Mouse (Mus musculus) left cerebral cortex, adult 11 months (tissue): Measurements from ENCODE around the gene Gdf5.

ENCODE experiments used
- DNase-seq: peaks from one replicate; pipeline ENCODE4 v3.0.0; 2022; ENCODE audit warnings: low spot score

Gdf5 gene

DNA sequence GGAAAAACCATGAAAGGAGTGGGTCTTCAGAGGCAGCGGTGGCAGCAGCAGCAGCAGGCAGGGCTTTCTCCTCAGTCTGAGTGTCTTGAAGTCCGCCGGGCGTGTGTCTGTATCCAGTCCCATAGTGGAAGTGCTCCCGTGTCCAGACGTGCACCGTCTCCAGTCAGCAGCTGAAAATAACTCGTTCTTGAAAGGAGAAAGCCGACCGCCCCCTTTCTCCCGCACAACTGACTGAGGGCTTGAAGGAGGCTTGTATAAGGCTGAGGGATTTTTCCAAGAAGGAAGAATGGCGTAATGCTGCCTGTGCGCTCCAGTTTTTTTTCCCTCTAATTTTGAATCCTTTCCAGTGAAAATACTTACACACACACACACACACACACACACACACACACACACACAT, at the start of gene Gdf5:
Gdf5 (minus strand) TSS at position 244 of the 400 bp plus-strand sequence.
- DNase-seq, result no peak

DNA sequence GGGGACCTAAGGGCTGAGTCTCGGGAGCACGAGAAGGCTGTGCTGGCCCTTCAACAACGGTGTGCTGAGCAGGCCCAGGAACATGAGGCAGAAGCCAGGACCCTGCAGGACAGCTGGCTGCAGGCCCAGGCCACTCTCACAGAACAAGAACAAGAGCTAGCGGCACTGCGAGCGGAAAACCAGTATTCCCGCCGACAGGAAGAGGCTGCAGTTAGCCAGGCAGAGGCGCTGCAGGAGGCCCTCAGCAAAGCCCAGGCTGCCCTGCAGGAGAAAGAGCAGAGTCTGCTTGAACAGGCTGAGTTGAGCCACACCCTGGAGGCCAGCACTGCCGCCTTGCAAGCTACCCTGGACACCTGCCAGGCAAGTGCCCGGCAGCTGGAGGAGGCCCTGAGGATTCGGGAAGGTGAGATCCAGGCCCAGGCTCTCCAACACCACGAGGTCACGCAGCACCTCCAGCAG, 46.7 kb upstream of the Gdf5 start:
- no peak for DNase-seq

DNA sequence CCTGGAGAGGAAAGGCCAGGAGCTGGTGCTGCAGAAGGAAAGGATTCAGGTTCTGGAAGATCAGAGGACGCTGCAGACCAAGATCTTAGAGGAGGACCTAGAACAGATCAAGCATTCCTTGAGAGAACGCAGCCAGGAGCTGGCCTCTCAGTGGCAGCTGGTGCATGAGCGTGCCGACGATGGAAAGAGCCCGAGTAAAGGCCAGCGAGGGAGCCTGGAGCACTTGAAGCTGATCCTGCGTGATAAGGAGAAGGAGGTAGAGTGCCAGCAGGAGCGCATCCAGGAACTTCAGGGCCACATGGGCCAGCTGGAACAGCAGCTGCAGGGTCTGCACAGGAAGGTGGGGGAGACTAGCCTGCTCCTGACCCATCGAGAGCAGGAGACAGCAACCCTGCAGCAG, 46.0 kb upstream of the Gdf5 start:
- DNase-seq, result no peak

DNA sequence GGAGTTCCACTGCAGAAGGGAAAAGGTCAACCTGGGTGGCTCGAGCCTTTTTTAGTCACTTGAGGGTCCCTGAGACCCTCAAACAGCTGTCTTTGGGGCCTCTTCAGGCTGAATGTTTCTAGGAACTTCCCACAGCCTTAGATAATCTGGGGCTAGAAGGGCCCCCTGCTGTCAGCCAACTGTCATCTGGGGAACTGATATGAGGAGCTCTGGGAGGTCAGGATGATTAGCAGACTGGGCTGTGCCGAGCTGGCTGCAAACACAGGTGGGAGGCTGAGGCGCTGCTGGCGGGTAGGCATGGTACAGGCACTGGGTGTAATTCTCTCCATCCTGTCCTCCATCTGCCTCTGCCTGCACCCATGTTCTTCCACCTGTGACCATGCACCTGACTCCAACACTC, 43.9 kb upstream of the Gdf5 start:
- DNase-seq, result no peak

DNA sequence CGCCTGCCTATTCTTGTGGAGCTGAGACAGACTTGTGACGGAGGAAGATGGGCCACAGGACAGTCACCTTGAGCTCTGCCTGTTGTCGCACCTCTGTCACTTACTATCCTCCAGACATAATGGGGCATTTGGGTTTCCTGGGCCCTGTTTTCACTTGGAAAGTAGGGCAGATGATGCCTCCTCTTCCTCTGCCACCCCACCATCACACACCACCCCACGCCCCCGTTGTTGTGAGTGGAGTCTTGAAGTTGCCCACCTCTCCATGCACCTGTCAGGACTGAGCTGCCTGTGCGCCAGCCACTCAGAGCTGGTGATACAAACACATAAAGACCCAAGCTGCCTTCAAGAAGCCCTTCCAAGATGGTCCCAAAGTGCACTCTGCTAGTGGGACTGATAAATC, 42.0 kb upstream of the Gdf5 start:
- no peak for DNase-seq

DNA sequence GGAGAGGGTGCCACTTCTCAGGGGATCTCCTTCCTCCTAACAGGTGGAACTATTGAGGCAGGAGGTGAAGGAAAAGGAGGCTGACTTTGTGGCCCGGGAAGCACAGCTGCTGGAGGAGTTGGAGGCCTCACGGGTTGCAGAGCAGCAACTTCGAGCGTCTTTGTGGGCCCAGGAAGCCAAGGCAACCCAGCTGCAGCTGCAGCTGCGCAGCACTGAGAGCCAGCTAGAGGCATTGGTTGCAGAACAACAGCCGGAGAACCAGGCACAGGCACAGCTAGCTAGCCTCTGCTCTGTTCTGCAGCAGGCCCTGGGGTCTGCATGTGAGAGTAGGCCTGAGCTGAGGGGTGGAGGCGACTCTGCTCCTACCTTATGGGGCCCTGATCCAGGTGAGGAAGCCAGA, 40.6 kb upstream of the Gdf5 start:
- DNase-seq, result no peak

DNA sequence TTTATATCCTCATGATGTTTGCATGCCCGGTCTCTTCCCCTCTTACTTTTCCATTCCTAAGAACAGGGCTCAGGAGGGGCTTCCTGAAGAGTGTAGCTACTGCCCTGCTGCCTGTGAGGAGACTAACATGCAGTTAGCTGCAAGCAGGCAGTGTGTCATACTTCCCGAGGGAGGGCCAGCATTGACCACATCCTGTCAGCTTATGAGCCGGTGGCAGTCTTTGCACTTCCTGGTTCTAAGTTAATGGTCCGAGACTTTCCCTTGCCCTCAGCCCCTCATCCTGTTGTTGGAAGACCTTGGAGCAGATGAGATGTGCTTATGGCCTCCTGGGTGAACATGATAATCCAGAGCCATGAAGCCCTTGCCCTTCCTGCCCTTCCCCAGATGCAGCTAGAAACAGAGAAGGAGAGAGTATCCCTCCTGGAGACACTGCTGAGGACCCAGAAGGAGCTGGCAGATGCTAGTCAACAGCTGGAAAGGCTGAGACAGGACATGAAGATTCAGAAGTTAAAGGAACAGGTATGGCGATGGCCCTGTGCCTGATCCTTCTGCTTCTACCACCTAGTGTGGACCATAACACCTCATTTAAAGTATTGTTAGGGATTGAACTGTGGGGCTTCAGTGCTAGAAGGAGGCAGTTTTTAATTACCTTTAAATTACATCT, 34.3 kb upstream of the Gdf5 start:
- DNase-seq, result no peak

DNA sequence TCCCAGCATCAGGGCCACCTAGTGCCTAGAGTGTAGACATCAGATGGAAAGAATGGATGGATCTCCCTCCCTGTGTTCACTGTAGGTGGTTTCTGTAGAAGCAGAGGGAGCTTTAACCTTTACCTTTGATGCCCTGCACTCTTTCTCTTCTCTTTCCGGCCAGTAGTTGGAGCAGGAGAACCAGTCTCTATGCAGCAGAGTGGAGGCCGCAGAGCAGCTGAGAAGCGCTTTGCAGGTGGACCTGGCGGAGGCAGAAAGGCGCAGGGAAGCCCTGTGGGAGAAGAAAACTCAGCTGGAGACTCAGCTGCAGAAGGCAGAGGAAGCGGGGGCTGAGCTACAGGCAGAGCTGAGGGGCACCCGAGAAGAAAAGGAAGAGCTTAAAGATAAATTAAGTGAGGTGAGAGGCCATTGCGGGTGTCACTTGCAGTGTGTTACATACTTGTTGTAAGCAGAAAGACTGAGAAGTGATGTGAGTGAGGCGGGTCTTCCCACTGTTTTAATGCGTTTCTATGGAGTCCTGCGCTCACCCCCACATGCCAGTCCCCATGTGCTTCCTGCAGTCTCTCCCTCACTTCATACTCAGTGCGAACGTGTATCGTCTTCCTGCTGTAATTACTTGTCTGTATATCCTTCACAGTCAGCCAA, 29.0 kb upstream of the Gdf5 start:
- no peak for DNase-seq

DNA sequence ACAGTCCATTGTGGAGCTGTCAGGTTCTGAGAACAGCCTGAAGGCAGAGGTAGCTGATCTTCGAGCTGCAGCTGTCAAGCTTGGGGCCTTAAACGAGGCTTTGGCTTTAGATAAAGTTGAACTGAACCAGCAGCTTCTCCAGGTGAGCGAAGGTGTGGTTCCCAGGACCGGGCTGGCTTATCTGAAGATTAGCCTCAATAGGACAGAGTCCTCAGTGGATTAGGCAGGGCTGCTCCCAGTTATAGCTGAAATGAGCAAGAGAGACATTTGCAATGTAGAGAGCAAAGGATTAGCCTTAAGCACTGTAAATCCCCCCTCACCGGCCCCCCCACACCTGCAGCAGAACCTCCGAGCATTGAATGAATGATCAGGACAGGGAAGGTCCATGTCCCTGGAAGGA, 28.2 kb upstream of the Gdf5 start:
- no peak for DNase-seq

DNA sequence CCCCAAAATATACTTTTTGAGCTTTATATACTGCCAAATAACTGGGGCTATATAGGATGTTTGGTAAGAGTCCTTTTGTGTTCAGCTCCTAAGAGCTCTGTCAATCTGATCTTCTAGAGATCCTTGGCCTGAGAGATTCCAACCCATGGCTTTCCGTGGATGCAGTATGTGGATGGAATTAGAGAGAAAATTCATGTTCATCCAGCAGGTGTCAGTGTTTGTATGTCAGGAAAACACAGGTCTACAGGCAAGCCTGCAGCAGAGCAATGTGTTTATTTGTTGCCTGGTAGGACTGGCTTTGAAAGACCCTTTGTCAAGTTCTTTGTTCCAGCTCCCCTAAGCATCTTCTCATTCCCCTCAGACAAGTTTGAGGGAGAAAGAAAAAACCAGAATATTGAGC, 17.8 kb upstream of the Gdf5 start:
- DNase-seq, result no peak

DNA sequence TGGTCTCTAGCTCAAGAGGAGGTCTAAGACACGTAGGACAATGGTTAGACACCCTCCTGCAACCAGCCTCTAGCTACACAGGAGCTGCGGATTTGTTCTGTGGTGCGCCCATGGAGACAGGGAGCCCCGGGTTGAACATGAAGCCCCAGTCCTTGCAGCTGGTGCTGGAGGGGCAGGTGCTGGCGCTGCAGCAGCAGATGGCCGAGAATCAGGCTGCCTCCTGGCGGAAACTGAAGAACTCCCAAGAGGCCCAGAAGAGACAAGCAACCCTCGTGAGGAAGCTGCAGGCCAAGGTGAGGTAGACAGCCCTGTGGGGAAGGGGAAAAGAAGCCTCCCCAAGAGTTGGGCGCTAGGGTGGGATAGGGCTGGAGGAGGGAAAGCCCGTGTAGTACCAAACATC, 16.7 kb upstream of the Gdf5 start:
- DNase-seq, result no peak

DNA sequence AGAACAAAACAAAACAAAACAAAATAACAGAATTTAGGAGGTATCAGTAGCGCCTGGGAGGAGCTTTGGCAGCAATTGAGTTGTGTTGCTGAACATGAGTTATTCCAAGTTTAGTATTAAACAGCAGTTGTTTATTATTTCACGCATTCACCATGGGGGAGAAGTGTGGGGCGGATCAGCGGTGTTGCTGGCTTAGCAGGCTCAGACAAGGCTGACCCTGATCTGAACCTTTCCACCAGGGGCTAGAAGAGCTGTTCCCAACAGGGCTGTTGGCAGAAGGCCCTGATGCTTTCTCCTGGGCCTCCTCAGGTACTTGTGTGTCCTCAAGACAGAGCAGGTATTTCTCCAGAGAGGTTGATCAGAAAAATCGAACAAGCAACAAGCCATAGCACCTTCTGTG, 14.8 kb upstream of the Gdf5 start:
- no peak for DNase-seq

DNA sequence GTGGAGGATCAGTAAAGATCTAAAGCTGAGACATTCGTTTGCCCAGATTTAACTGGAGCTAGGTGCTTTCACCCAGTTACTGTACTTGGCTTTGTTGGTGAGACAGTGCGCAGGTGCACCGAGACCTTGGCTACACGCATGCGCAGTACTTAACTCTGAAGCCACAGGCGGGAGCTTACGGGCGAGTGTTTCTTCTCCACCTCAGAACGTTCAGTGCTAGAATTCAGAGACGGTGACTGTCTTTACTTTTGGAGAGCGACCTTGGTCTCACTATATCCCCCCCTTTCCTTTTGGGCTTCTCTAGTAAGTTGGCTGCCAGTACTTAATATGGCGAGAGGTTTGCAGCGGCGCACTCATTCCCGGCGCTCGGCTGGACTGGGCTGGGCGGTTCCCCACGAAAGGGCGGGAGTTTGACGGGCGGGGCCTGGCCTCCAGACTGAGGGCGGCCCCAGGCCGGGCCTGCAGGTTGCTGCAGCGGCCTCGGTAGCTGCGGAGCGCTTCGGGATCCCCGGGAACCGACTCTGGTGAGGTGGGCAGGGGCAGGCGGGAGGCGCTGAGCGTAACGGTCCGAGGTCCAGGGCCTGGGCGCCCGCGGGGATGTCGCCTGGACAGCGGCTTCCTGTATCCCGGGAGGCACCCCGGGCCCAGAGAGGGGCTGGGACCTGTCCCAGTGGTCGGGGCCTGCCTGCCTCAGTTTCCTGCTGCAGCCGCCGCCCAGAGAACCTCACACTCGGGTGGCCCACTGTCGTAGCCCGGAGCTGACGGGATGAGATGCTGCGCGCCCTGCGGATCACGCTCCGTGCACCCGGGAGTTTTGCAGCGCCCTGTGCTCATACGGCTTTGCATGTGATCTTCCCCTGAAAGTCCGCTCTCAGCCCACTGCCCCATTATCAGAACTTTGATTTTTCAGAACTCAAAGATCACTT, 11.2 kb upstream of the Gdf5 start, which contains the start of gene Cep250:
Cep250 (plus strand) TSS at position 325 of the 926 bp plus-strand sequence.
- DNase-seq, result peak; percentile 77

DNA sequence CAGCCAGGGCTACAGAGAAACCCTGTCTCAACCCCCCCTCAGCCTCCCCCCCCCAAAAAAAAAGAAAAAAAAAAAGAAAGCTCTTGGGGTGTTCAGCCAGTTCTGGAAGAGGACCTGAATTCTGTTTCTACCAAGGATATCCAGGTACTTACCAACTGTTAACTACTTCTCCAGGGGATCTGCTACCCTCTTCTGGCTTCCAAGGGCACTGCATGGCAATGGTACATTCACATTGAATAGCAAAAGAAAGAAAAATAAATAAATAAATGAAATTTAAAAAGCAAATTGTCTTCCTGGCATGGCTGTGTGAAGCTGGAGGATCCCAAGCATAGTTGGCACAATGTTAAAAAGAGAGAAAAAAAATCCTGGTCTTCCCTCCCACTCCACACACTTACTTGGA, 6.8 kb upstream of the Gdf5 start:
- peak; percentile 32 for DNase-seq

DNA sequence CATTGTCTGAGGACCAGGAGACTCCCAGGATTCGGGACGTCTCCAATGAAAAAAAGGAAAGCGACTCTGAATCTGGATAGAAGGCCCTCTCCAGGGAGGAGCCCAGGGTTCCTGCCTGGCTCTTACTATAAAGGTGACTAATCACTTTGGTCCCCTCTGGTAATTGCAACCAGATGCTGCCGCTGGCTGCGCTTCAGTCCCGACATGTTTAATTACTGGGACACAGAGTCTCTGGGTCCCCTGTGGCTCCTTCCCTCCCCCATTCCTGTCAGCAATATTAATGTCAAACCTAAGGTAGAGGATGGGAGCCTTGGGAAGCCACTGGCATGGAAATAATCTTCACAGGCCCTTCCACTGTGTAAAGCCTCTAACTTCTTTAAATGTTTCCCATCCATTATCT, 4.2 kb upstream of the Gdf5 start:
- no peak for DNase-seq

DNA sequence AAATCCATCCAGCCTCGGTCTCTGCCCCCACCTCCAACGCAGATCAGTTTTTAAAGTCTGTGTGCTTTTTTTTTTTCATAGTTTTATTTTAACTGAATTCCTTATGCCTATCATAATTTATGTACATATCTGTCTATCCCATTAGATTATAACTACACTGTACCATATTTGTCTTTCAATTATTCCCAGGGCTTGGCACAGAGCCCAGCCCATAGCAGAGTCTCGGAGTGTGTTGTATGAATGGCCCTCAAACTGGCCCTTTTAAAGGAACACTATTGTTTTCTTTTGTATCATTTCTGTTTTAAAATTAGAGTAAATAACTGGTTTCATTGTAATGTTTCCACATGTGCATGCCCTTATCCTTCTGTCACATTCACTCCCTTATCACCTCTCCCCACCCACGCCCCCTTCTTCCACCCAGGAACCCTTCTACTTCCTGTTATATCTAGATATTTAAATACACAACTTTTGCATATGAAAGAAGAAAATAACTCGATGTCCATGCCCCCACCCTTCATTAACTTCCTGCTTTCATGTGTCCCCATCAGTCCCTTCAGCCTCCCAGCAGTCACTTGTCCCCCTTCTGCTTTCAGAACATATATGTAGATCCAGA, 2.3 kb upstream of the Gdf5 start:
- DNase-seq, result no peak

DNA sequence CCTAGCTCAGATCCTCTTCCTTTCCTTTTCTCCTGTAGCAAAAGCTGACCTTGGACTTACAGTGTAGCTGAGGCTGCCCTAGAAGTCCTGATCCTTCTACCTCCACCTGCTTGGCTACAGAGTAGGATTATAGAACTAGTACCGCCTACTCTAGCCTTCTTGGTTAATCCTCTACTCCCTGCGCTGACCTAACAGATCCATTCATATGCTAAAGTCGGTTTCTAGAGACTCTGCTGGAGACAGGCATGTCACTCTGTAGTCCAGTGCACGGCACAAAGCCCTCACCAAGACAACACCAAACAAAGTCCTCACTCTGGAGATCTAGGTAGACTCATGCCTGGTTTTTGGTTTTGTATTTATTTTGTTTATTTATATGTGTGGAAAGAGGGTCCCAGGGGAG, 1.3 kb upstream of the Gdf5 start:
- DNase-seq, result no peak

DNA sequence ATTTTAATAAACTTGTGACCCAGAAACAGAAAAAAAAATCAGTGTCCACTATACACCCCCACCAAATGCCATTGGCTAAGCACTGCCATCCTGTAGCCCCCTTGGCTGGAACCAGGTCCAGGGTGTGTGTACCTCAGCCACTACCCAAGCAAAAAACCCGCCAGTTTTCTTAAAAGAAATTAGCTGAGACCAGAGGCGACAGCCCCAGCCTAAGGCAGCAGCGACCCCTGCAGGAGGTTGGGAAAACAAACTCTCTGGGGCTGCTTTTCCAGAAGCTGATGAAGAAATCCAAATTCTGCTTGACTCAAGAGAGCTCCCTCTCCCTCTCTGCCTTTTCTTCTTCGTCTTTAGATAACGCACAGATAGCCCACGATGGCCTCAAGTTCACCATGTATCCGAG, 902 bp upstream of the Gdf5 start:
- DNase-seq, result no peak

DNA sequence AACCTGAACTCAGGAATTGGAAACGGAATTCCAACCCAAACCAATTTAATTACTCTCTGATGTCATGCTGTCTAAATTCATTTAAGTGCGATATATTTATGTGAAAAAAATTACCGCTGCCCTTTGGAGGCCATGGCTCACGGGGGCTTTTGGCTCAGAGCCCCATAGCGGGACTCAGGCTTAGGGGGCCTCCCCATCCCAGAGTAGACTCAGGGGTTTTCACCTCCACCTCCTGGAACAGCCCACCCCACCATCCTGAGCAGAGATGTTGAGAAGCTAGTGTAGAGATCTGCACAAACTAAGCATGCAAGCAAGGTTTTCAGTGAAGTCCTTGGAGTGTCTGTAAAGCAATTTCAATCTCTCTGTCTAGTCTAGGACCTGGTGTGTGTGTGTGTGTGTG, 413 bp upstream of the Gdf5 start:
- DNase-seq, result no peak

DNA sequence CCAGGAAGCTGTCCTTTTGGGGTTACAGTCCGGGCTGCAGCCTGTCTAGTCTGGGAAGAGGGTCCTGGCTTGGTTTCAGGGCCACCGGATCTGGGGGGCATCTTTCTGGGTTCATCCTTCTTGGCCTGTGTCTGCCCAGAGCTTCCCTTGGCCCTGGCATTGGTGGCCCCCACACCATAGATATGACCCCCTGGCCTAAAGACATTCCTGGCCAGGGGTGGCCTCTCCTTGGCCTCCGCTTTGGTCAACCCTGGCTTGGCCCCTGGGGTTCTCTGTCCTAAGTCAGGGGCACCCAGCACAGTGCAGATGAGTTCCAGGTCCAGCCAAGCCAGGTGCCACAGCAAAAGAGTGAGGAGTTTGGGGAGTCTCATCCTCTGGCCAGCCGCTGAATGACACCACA, 482 bp downstream of the Gdf5 start:
- no peak for DNase-seq

DNA sequence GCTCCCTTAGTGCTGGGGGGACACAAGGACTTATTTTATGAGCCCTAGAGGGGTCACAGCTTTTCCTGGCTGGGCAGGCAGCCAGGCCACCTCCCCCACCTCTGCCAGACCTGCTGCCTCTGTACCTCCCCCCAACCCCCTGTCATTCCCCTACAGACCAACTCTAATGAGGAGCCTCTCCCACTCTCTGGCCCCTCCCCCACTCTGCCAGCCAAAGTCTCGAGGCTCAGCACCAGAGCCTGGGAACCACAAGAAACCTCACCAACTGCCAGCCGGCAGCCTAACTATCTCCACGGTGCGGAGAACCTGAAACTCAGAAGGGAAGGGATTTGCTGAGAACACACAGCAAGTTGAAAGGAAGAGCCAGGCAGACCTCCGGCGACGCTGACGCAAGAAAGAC, 1.7 kb downstream of the Gdf5 start:
- no peak for DNase-seq

DNA sequence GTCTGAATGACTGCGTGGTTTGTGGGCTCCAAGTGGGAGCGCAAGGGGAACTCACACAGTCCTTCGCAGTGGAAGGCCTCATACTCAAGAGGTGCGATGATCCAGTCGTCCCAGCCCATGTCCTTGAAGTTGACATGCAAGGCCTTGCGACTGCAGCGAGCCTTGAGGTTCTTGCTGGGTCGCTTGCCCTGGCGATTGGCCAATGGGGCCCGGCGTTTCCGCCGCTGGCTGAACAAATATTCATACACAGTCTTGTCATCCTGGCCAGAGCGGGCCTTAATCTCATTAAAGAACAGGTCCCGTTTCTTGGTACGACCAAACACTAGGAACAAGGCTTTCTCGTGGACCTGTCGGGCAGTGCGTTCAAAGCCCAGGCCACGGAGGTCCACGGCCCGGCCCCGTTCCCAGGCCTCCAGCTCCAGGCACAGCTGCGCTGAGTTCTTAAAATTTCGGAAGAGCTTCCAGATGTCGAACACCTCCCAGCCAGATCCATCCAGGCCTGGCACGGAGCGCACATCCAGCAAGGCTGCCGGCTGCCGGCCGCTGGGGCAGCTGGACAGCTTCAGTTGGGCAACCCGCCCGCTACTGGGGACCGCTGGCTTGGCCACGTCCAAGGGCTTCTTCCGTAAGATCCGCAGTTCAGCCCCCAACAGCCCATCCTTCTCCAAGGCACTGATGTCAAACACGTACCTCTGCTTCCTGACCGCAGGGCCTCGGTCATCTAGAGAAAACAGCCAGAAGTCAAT, 3.3 kb downstream of the Gdf5 start:
- no peak for DNase-seq
